Mouse (Mus musculus) embryonic facial prominence, embryonic 12.5 days (tissue): ENCODE measurements around the gene Ilvbl. TPM values are rescaled to one million over a fixed set of nuclear protein-coding genes. Genes with fewer than 3 reads are reported as not detected.

Experiments used
- ATAC-seq: fragments of 200-750 bp; cut with Nextera tagmentation; 2 replicates; pipeline ENCODE4 v1.8.0; 2017; ENCODE audit not compliant: insufficient number of reproducible peaks, insufficient read depth, low FRiP score, low TSS enrichment
- H3K27ac ChIP-seq: fragments of 300-500 bp; sonication (generic); 2 replicates; pipeline ENCODE4 v1.5.1; 2016; ENCODE audit warnings: mild to moderate bottlenecking
- H3K27me3 ChIP-seq: fragments of 300-500 bp; sonication (generic); 2 replicates; pipeline ENCODE4 v1.6.1; 2016; ENCODE audit warnings: mild to moderate bottlenecking, moderate library complexity
- H3K36me3 ChIP-seq: fragments of 300-500 bp; sonication (generic); 2 replicates; pipeline ENCODE4 v1.6.1; 2016; ENCODE audit warnings: mild to moderate bottlenecking
- H3K4me1 ChIP-seq: fragments of 300-500 bp; sonication (generic); 2 replicates; pipeline ENCODE4 v1.6.1; 2016
- H3K4me2 ChIP-seq: fragments of 300-500 bp; sonication (generic); replicated peaks from 2 replicates; pipeline ENCODE4 v1.6.1; 2016; ENCODE audit warnings: mild to moderate bottlenecking, moderate library complexity
- H3K4me3 ChIP-seq: fragments of 300-500 bp; sonication (generic); 2 replicates; pipeline ENCODE4 v1.5.1; 2016; ENCODE audit warnings: mild to moderate bottlenecking
- H3K9ac ChIP-seq: fragments of 300-500 bp; sonication (generic); 2 replicates; pipeline ENCODE4 v1.6.1; 2016; ENCODE audit warnings: mild to moderate bottlenecking, moderate library complexity
- H3K9me3 ChIP-seq: fragments of 300-500 bp; sonication (generic); 2 replicates; pipeline ENCODE4 v1.6.1; 2016; ENCODE audit warnings: mild to moderate bottlenecking, moderate library complexity
- WGBS: fragments of 180-500 bp; shearing (Covaris S2); methylation state at CpG from one replicate; pipeline ENCODE4 v1.1.7; 2016; 5-methylcytosine and 5-hydroxymethylcytosine counted together
- polyA plus RNA-seq: library from polyadenylated mRNA; unstranded; fragments of >200 nt; fragmentation: Nextera tagmentation; extraction: Ambion mirVana; gene quantifications from 2 replicates; pipeline ENCODE4 v1.2.1, GENCODE M21; 2016

Ilvbl gene
- polyA plus RNA-seq, 1 experiment from 2014 or later, result 54.2 TPM

GRCm38 (mm10) chr10:78576435-78577184 is 2.5 kb downstream of the Ilvbl start:
- 91% methylated on average over 16 of the region's 16 CpGs for WGBS
- Histone ChIP-seq H3K4me1 (peaks cover 7% of the 10 kb centered on the region; the same call in 1 of the 2 replicates), H3K4me3 (no peak overlapping the region), H3K4me2 (no peak overlapping the region), H3K9ac (no peak overlapping the region), H3K27me3 (no peaks in the 10 kb centered on the region), H3K9me3 (no peaks in the 10 kb centered on the region), H3K27ac (no peak overlapping the region), H3K36me3 (peaks cover 45% of the 10 kb centered on the region)
- ATAC-seq, result no peak

- Histone ChIP-seq H3K9ac (no peak overlapping the region), H3K36me3 (peaks cover 49% of the 10 kb centered on the region), H3K4me2 (no peak overlapping the region), H3K9me3 (no peaks in the 10 kb centered on the region), H3K27ac (no peak overlapping the region), H3K4me3 (no peak overlapping the region), H3K27me3 (no peaks in the 10 kb centered on the region), H3K4me1 (peaks cover 7% of the 10 kb centered on the region; the same call in 1 of the 2 replicates)
- ATAC-seq, result no peak
- WGBS, result 80% methylated on average over 3 of the region's 3 CpGs
Observed at GRCm38 (mm10) chr10:78578204-78578603, 4.1 kb downstream of the Ilvbl start.

- no peak for ATAC-seq
- no peaks in the 10 kb centered on the region for H3K4me1 ChIP-seq
- 85% methylated on average over 7 of the region's 7 CpGs for WGBS
- H3K4me3 ChIP-seq, result no peak overlapping the region
- H3K9ac ChIP-seq, result no peak overlapping the region
- H3K27ac ChIP-seq, result no peak overlapping the region
- H3K4me2 ChIP-seq, result no peak overlapping the region
- peaks cover 77% of the 10 kb centered on the region for H3K36me3 ChIP-seq
- H3K27me3 ChIP-seq, result no peaks in the 10 kb centered on the region
- H3K9me3 ChIP-seq, result no peaks in the 10 kb centered on the region
Observed at GRCm38 (mm10) chr10:78581121-78581520, 7.0 kb downstream of the Ilvbl start.

- no peaks in the 10 kb centered on the region for H3K4me1 ChIP-seq
- no peak overlapping the region for H3K4me3 ChIP-seq
- H3K9me3 ChIP-seq, result no peaks in the 10 kb centered on the region
- H3K27me3 ChIP-seq, result no peaks in the 10 kb centered on the region
- no peak for ATAC-seq
- no peak overlapping the region for H3K27ac ChIP-seq
- no peak overlapping the region for H3K4me2 ChIP-seq
- WGBS, result 77% methylated on average over 9 of the region's 9 CpGs
- peaks cover 80% of the 10 kb centered on the region for H3K36me3 ChIP-seq
- H3K9ac ChIP-seq, result no peak overlapping the region
Observed at GRCm38 (mm10) chr10:78583347-78583746, 9.2 kb downstream of the Ilvbl start.

- no peak overlapping the region for H3K27ac ChIP-seq
- no peak overlapping the region for H3K4me3 ChIP-seq
- peaks cover 80% of the 10 kb centered on the region for H3K36me3 ChIP-seq
- no peak overlapping the region for H3K9ac ChIP-seq
- no peaks in the 10 kb centered on the region for H3K27me3 ChIP-seq
- no peak for ATAC-seq
- no peak overlapping the region for H3K4me2 ChIP-seq
- H3K4me1 ChIP-seq, result no peaks in the 10 kb centered on the region
- no peaks in the 10 kb centered on the region for H3K9me3 ChIP-seq
- 84% methylated on average over 3 of the region's 3 CpGs for WGBS
Observed at GRCm38 (mm10) chr10:78583939-78584338, 9.8 kb downstream of the Ilvbl start.

DNA sequence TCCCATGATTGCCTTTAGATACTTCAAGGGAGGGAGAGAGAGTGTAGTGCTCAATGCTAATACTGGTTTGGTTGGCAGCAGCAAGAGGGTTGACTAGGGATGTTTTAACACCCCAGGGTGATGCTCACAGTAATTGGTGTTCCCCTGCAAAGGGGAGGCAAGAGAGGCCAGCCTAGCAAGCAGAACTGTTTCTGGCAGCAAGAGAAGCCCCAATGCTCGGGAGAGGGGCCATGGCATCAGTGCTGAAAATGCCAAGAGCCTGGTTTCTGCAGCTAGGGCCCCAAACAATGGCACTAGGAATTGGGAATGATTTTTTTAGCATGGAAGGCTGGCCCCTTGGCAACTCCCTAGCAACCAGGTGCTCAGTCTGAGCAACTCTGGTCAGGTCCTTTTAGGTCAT is 10.8 kb downstream of the Ilvbl start:
- H3K4me1 ChIP-seq, result peaks cover 2% of the 10 kb centered on the region; the same call in 1 of the 2 replicates
- ATAC-seq, result no peak

GRCm38 (mm10) chr10:78585606-78586005 is 11.5 kb downstream of the Ilvbl start:
- Histone ChIP-seq H3K4me3 (no peak overlapping the region), H3K27me3 (no peaks in the 10 kb centered on the region), H3K9me3 (no peaks in the 10 kb centered on the region), H3K4me2 (no peak overlapping the region), H3K4me1 (peaks cover 8% of the 10 kb centered on the region; the same call in 1 of the 2 replicates), H3K27ac (no peak overlapping the region), H3K36me3 (peaks cover 76% of the 10 kb centered on the region), H3K9ac (no peak overlapping the region)
- ATAC-seq, result no peak
- 88% methylated on average over 22 of the region's 22 CpGs for WGBS

More for the DNA sequence above, 10.8 kb downstream of the Ilvbl start:
- no peaks in the 10 kb centered on the region for H3K9me3 ChIP-seq
- H3K4me3 ChIP-seq, result no peak overlapping the region
- H3K27me3 ChIP-seq, result no peaks in the 10 kb centered on the region
- H3K36me3 ChIP-seq, result peaks cover 80% of the 10 kb centered on the region
- WGBS, result 89% methylated on average over 1 of the region's 1 CpGs
- no peak overlapping the region for H3K9ac ChIP-seq
- H3K4me2 ChIP-seq, result no peak overlapping the region
- no peak overlapping the region for H3K27ac ChIP-seq

DNA sequence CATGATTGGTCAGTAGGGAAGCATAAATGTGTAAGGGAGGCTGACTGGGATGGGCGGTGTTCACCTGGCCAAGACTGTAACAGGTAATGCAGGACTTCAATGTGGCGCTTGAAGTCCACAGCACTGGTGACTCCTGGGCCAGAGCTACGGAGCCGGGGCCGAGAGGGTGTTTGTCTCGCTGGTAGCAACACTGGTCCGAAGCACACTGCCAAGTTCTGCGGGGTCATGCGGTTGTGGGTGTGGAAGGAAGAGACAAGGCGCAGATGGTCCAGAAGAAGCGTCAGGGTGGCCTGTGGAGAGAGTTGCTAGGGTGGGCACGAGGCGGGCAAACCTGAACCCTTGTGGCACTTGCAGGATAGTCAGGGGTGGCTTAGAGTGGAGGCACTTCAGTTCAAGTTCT is 11.9 kb downstream of the Ilvbl start:
- H3K27ac ChIP-seq, result no peak overlapping the region
- 93% methylated on average over 13 of the region's 13 CpGs for WGBS
- no peak for ATAC-seq

DNA sequence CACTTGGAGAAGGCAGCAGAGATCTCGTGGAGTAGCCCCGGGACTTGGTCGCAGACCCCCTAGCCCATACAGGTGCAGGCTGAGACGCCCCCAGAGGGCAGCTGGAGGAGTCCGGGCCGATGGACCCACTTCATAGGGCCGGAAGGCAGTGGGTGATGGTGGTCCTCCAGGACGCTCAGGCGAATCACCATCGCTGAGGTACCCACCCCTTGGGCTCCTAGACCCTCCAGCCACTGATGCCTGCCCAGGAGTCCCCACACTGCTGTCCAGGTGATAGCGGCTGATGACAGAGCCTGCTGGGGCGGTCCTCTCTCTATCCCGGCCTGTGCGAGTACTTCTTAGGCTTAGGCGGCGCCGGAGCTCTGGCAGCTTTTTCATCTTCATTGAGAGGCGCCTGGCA is 15.1 kb downstream of the Ilvbl start:
- Histone ChIP-seq H3K9ac (no peak overlapping the region), H3K27me3 (no peaks in the 10 kb centered on the region), H3K4me3 (no peak overlapping the region), H3K27ac (no peak overlapping the region), H3K4me2 (no peak overlapping the region), H3K36me3 (peaks cover 53% of the 10 kb centered on the region), H3K9me3 (no peaks in the 10 kb centered on the region), H3K4me1 (peaks cover 10% of the 10 kb centered on the region; the same call in 1 of the 2 replicates)
- WGBS, result 96% methylated on average over 18 of the region's 18 CpGs
- no peak for ATAC-seq

More for the DNA sequence above, 11.9 kb downstream of the Ilvbl start:
- H3K9ac ChIP-seq, result no peak overlapping the region
- H3K4me3 ChIP-seq, result no peak overlapping the region
- no peaks in the 10 kb centered on the region for H3K27me3 ChIP-seq
- no peak overlapping the region for H3K4me2 ChIP-seq
- peaks cover 10% of the 10 kb centered on the region; the same call in 1 of the 2 replicates for H3K4me1 ChIP-seq
- no peaks in the 10 kb centered on the region for H3K9me3 ChIP-seq
- peaks cover 72% of the 10 kb centered on the region for H3K36me3 ChIP-seq

- Histone ChIP-seq H3K27ac (no peak overlapping the region), H3K9me3 (no peaks in the 10 kb centered on the region), H3K4me3 (peak overlapping the region; percentile 75; the same call in 1 of the 2 replicates), H3K4me1 (peaks cover 10% of the 10 kb centered on the region; the same call in 1 of the 2 replicates), H3K4me2 (peak overlapping the region; percentile 66), H3K9ac (no peak overlapping the region), H3K36me3 (peaks cover 47% of the 10 kb centered on the region), H3K27me3 (no peaks in the 10 kb centered on the region)
- ATAC-seq, result no peak
- 93% methylated on average over 8 of the region's 8 CpGs for whole genome bisulfite sequencing
Observed at GRCm38 (mm10) chr10:78589901-78590300, 15.8 kb downstream of the Ilvbl start.

DNA sequence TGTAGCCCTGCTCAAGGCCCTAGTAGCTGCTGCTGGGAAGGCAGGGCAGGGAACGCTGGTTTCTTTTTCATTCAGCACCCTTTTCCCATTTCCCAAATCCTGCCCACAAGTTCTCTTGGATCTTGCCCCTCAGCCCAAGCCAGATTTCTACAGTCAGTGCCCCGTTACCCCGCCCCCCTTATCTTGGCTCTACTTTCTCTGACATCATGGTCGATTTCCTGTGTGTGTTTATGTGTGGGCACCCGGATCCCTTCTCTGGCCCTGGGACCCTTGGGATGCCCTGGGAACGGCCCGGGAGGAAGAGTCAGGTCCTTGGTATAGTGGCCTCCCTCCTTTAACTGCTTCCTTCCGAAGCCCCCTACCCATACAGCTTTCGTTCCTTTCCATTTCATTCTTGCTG is 16.6 kb downstream of the Ilvbl start:
- no peaks in the 10 kb centered on the region for H3K9me3 ChIP-seq
- peaks cover 39% of the 10 kb centered on the region for H3K36me3 ChIP-seq
- peaks cover 10% of the 10 kb centered on the region; the same call in 1 of the 2 replicates for H3K4me1 ChIP-seq
- peak overlapping the region; percentile 75 for H3K4me3 ChIP-seq
- no peak for ATAC-seq
- no peaks in the 10 kb centered on the region for H3K27me3 ChIP-seq
- 26% methylated on average over 9 of the region's 9 CpGs for WGBS
- H3K4me2 ChIP-seq, result peak overlapping the region; percentile 66
- H3K27ac ChIP-seq, result peak overlapping the region; percentile 81
- peak overlapping the region; percentile 85 for H3K9ac ChIP-seq
